Mouse (Mus musculus): ENCODE results near the gene Fmnl1. TPM values are rescaled to one million over a fixed set of nuclear protein-coding genes. Genes with fewer than 3 reads are reported as not detected.

Gene Fmnl1
- polyA plus RNA-seq, 1 experiment: 1.1 TPM

DNA sequence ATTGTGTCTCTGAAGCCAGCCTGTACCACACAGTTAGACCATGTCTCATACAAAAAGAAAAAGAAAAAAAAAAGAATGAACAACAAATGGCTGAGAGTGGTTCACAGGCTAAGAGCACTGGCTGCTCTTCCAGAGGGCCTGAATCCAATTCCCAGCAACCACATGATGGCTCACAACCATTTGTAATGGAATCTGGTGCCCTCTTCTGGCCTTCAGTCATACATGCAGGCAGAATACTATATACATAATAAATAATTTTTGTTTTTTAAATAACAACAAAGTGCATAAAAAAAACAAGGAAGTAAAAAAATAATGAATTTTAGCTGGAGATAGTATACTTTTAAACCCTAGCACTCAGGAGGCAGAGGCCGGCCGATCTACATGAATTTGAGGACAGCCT, 58.7 kb downstream of the Fmnl1 start:
- H3K4me3 ChIP-seq (ENCODE audit: insufficient read depth, low read length): no peak overlapping the region
- no peak overlapping the region for H3K27ac ChIP-seq (ENCODE audit: insufficient read depth, low read length)
- no peaks in the 10 kb centered on the region for H3K4me1 ChIP-seq (ENCODE audit: control insufficient read depth, insufficient read depth, low read length)
- TF ChIP-seq POLR2A (IDR thresholded peaks at IDR 0.05; ENCODE audit: low read depth, low read length): no peak
- no peak for TF ChIP-seq CTCF (IDR thresholded peaks at IDR 0.05; ENCODE audit: borderline replicate concordance, insufficient read depth, low read length)

DNA sequence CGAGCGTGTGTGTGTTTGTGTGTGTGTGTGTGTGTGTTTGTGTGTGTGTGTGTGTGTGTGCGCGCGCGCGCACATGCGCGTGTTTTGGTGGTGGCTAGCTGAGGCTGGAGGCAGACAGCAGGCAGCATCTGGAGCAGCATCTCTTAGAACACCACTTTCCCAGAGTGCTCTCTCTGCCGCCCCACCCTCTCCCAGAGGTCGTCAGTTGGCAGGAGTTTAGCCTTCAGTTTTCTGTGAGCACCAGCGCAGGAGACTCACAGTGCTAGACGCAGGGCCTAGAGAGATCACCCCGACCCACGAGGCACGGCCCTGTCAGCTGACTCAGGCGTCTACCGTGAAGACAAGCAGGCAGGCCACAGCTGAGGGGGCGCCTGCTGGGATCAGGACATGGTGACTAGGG, 59.7 kb downstream of the Fmnl1 start:
- Histone ChIP-seq H3K4me3 (ENCODE audit: insufficient read depth, low read length) (no peak overlapping the region), H3K27ac (ENCODE audit: insufficient read depth, low read length) (no peak overlapping the region), H3K4me1 (ENCODE audit: control insufficient read depth, insufficient read depth, low read length) (no peaks in the 10 kb centered on the region)
- TF ChIP-seq CTCF (IDR thresholded peaks at IDR 0.05; ENCODE audit: borderline replicate concordance, insufficient read depth, low read length) (no peak), POLR2A (IDR thresholded peaks at IDR 0.05; ENCODE audit: low read depth, low read length) (no peak)

DNA sequence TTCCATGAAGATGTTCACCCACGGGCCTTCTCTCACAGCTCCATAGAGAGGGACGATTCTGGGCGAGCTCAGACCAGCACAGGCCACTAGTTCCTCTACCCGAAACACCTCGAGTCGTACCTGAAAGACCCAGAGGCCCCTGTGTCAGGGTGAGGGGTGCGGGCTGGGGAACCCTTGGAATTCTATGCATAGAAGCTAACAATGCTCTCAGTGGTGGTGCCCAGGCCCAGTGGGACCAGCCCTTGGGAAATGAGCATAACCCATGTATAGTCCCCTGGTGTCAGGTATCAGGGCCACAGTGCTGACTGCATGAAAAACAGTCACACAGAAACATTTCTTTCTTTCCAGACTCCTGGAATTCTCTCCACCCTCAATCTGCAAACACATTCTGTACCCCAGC, 60.5 kb downstream of the Fmnl1 start:
- H3K4me3 ChIP-seq (ENCODE audit: insufficient read depth, low read length): no peak overlapping the region
- no peak for TF ChIP-seq CTCF (IDR thresholded peaks at IDR 0.05; ENCODE audit: borderline replicate concordance, insufficient read depth, low read length)
- TF ChIP-seq POLR2A (IDR thresholded peaks at IDR 0.05; ENCODE audit: low read depth, low read length): no peak
- no peak overlapping the region for H3K27ac ChIP-seq (ENCODE audit: insufficient read depth, low read length)
- H3K4me1 ChIP-seq (ENCODE audit: control insufficient read depth, insufficient read depth, low read length): no peaks in the 10 kb centered on the region

DNA sequence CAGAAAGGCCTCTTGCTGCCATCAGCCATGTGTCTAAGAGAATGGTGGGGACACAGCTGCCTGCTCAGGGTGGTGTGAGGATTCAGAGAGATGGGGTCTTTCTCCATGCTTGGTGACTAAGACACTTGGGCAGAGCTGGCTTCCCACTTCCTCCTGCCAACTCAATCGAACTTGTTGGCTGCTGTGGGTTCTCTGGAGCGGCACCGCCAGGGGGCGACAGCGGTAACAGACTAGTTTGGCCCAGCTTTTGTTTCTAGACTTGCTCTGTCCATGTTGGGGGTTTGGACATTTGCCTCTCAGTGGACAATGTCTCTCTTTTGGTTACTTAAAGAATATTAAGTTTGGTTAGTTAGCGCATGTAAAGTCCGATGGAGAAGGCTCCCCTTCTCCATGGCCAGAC, 62.1 kb downstream of the Fmnl1 start:
- Histone ChIP-seq H3K4me3 (ENCODE audit: insufficient read depth, low read length) (no peak overlapping the region), H3K27ac (ENCODE audit: insufficient read depth, low read length) (no peak overlapping the region), H3K4me1 (ENCODE audit: control insufficient read depth, insufficient read depth, low read length) (no peaks in the 10 kb centered on the region)
- no peak for TF ChIP-seq POLR2A (IDR thresholded peaks at IDR 0.05; ENCODE audit: low read depth, low read length)
- peak; percentile 58; the same call in 1 of the 2 replicates for TF ChIP-seq CTCF (IDR thresholded peaks at IDR 0.05; ENCODE audit: borderline replicate concordance, insufficient read depth, low read length)

DNA sequence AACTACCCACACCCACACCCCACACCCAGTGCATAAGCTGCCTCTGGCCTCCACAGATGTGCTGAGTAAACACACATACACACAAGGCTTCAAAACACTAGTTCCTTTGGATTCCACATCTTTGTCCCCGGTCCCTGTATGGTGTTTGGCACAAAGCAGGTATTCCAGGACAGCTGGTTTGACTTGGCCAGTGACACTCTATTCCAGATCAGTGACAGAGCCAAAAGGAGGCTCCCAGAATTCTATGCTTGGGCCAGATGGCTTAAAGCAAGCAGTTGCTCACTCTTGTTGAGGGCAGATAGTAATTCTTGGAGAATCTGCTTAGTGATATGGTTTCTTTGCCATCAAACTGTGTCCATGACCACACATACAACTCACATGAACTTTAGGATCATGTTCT, 63.5 kb downstream of the Fmnl1 start:
- TF ChIP-seq CTCF (IDR thresholded peaks at IDR 0.05; ENCODE audit: borderline replicate concordance, insufficient read depth, low read length): no peak
- TF ChIP-seq POLR2A (IDR thresholded peaks at IDR 0.05; ENCODE audit: low read depth, low read length): no peak
- Histone ChIP-seq H3K4me1 (ENCODE audit: control insufficient read depth, insufficient read depth, low read length) (no peaks in the 10 kb centered on the region), H3K27ac (ENCODE audit: insufficient read depth, low read length) (no peak overlapping the region), H3K4me3 (ENCODE audit: insufficient read depth, low read length) (no peak overlapping the region)

DNA sequence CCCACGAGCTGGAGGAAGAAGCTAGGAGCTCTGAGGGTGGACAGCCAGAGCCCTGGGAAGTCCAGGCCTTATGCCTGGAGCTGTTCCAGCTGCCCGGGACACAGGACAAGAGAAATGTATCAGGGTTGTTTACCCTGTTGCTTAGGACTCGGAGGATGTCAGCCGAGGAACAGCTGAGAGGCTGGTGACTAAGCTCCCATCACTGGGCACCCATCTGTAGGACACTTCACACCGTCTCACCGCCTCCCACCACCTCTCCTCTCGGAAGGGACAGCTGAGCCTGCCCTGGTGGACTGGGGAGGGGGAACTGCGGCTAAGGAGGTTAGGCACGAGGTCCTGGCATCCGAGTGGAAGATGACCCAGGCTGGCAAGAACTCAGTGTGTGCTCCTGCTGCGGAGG, 64.8 kb downstream of the Fmnl1 start:
- Histone ChIP-seq H3K4me1 (ENCODE audit: control insufficient read depth, insufficient read depth, low read length) (no peaks in the 10 kb centered on the region), H3K27ac (ENCODE audit: insufficient read depth, low read length) (no peak overlapping the region), H3K4me3 (ENCODE audit: insufficient read depth, low read length) (no peak overlapping the region)
- TF ChIP-seq CTCF (IDR thresholded peaks at IDR 0.05; ENCODE audit: borderline replicate concordance, insufficient read depth, low read length): no peak
- no peak for TF ChIP-seq POLR2A (IDR thresholded peaks at IDR 0.05; ENCODE audit: low read depth, low read length)

DNA sequence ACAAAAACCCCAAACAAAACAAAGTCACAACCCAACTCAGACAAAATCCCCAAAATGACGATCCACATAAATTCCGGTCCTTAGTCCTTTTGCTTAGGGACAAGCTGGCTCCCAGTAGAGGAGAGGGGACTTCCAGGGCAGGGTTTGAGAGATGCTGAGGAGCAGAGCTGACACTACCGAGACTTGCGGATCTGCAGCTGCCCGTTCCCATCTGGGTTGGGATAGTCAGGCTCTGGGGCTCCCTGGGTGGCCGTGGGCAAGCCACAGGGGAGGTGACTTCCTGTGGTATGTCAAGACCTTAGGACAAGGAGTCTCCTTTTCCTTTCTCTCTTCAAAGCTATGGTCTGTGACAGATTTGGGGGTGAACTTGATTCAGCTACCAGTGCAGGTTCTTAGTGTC, 65.5 kb downstream of the Fmnl1 start:
- no peaks in the 10 kb centered on the region for H3K4me1 ChIP-seq (ENCODE audit: control insufficient read depth, insufficient read depth, low read length)
- no peak overlapping the region for H3K4me3 ChIP-seq (ENCODE audit: insufficient read depth, low read length)
- TF ChIP-seq POLR2A (IDR thresholded peaks at IDR 0.05; ENCODE audit: low read depth, low read length): no peak
- no peak for TF ChIP-seq CTCF (IDR thresholded peaks at IDR 0.05; ENCODE audit: borderline replicate concordance, insufficient read depth, low read length)
- no peak overlapping the region for H3K27ac ChIP-seq (ENCODE audit: insufficient read depth, low read length)

DNA sequence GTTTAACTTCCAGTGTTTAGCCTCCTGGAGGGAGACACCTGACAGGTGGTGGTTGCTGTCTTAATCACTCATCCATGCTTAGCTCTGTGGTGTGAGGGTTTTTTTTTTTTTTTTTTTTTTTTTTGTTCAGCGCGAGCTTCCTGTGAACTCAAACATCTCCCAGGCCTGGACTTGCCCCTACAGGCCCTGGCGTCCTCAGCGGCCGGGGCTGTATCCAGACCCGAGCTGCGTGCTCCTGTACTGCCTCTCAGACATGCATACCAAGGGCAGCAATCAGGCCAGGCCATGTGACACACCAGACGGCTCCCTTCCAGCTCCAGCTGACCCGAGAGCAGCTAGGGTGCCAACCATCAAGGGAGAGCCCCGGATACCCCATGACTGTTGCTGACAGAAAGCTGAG, 66.0 kb downstream of the Fmnl1 start:
- TF ChIP-seq POLR2A (IDR thresholded peaks at IDR 0.05; ENCODE audit: low read depth, low read length) (no peak), CTCF (IDR thresholded peaks at IDR 0.05; ENCODE audit: borderline replicate concordance, insufficient read depth, low read length) (no peak)
- Histone ChIP-seq H3K4me1 (ENCODE audit: control insufficient read depth, insufficient read depth, low read length) (no peaks in the 10 kb centered on the region), H3K27ac (ENCODE audit: insufficient read depth, low read length) (no peak overlapping the region), H3K4me3 (ENCODE audit: insufficient read depth, low read length) (no peak overlapping the region)

DNA sequence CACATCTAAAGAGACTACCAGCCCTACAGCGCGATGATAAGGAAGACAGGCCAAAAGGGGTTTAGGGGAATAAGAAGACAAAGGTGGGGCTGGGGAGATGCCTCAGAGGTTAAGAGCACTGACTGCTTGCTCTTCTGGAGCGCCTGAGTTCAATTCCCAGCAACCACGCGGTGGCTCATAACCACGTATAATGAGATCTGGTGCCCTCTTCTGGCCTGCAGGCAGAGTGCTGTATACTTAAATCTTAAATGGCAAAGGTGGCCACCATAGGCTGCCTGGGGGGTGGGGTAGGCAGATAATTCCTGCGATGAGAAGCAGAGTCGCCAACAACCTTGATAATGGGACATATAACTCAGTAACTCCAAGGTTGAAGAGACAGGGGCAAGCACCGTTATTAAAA, 66.8 kb downstream of the Fmnl1 start:
- H3K4me3 ChIP-seq (ENCODE audit: insufficient read depth, low read length): no peak overlapping the region
- H3K4me1 ChIP-seq (ENCODE audit: control insufficient read depth, insufficient read depth, low read length): no peaks in the 10 kb centered on the region
- TF ChIP-seq POLR2A (IDR thresholded peaks at IDR 0.05; ENCODE audit: low read depth, low read length): no peak
- no peak for TF ChIP-seq CTCF (IDR thresholded peaks at IDR 0.05; ENCODE audit: borderline replicate concordance, insufficient read depth, low read length)
- H3K27ac ChIP-seq (ENCODE audit: insufficient read depth, low read length): no peak overlapping the region

DNA sequence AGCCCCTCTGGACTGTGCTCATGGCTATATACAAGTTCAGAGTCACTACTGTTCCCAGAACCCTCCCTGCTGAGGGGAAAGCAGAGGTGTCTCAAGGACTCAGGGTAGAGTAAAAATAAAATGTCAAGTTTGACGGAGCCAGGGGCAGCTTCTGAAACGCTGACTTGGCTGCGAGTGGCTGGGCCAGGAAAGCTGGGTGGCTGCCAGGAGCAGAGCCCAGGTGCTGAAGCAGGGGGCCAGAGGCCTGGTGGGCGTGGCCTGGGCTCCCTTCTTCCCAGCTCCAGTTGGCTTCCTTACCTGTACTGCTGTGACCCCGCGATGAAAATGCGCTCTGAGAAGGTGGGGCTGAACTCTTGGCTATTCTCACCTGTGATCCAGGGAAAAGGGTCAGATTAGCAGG, 69.8 kb downstream of the Fmnl1 start:
- Histone ChIP-seq H3K27ac (ENCODE audit: insufficient read depth, low read length) (no peak overlapping the region), H3K4me3 (ENCODE audit: insufficient read depth, low read length) (no peak overlapping the region), H3K4me1 (ENCODE audit: control insufficient read depth, insufficient read depth, low read length) (peaks cover under 1% of the 10 kb centered on the region; the same call in 1 of the 2 replicates)
- TF ChIP-seq CTCF (IDR thresholded peaks at IDR 0.05; ENCODE audit: borderline replicate concordance, insufficient read depth, low read length) (no peak), POLR2A (IDR thresholded peaks at IDR 0.05; ENCODE audit: low read depth, low read length) (no peak)

DNA sequence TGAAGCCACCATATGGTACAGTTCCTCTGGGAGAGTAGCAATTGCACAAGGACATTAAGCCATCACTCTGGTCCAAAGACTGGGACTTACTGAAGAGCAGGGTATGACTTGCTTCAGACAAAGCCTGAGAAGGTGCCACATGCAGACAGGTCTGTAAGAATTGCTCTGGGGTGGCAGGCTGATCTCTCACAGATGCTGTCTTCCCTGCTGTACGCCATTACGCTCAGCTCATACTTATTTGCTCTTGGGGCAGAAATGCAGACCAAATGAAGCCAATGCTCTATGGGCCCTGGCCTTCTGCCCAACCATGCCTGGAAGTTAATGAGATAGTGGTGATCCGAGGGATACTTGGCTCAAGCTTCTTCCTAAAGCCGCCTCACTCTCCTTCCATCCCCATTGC, 73.9 kb downstream of the Fmnl1 start:
- TF ChIP-seq POLR2A (IDR thresholded peaks at IDR 0.05; ENCODE audit: low read depth, low read length): no peak
- no peak for TF ChIP-seq CTCF (IDR thresholded peaks at IDR 0.05; ENCODE audit: borderline replicate concordance, insufficient read depth, low read length)
- Histone ChIP-seq H3K4me3 (ENCODE audit: insufficient read depth, low read length) (no peak overlapping the region), H3K4me1 (ENCODE audit: control insufficient read depth, insufficient read depth, low read length) (peaks cover 20% of the 10 kb centered on the region; the same call in 1 of the 2 replicates)

More for the DNA sequence above, 73.9 kb downstream of the Fmnl1 start:
- no peak overlapping the region for H3K27ac ChIP-seq (ENCODE audit: insufficient read depth, low read length)

Data from embryonic fibroblast, embryonic 13.5 days (primary cell).